Mouse (Mus musculus): Measurements from ENCODE around the gene Atp6v1g2.

GRCm38 (mm10) chr17:35259621-35260020 lies 26.2 kb downstream of the Atp6v1g2 start:
- TF ChIP-seq GATA1 (IDR thresholded peaks at IDR 0.05; ENCODE audit: low read length) (no peak), TAL1 (IDR thresholded peaks at IDR 0.05; ENCODE audit: low read length) (no peak)

Data from erythroblast, embryonic 14.5 days (primary cell).